Mouse (Mus musculus) forebrain, embryonic 16.5 days (tissue): ENCODE data around the gene Gpr180. TPM values are rescaled to one million over a fixed set of nuclear protein-coding genes. Genes with fewer than 3 reads are reported as not detected.
A peak's percentile ranks its signal among the peaks of the same experiment; 100 is the strongest.

ENCODE experiments used
- ATAC-seq: fragments of 200-750 bp; cut with Nextera tagmentation; 2 replicates; pipeline ENCODE4 v1.8.0; 2017; ENCODE audit warnings: mild to moderate bottlenecking, moderate library complexity
- H3K27ac ChIP-seq: fragments of 300-500 bp; sonication (generic); 2 replicates; pipeline ENCODE4 v1.5.1; 2014; ENCODE audit warnings: low read length, control low read depth
- H3K27me3 ChIP-seq: fragments of 300-500 bp; sonication (generic); replicated peaks from 2 replicates; pipeline ENCODE4 v1.6.1; 2014; ENCODE audit warnings: low read length; ENCODE audit not compliant: control insufficient read depth, insufficient read depth
- H3K36me3 ChIP-seq: fragments of 300-500 bp; sonication (generic); 2 replicates; pipeline ENCODE4 v1.6.1; 2014; ENCODE audit not compliant: control insufficient read depth, insufficient read depth
- H3K4me1 ChIP-seq: fragments of 300-500 bp; sonication (generic); replicated peaks from 2 replicates; pipeline ENCODE4 v1.6.1; 2014; ENCODE audit warnings: low read length; ENCODE audit not compliant: control insufficient read depth, insufficient read depth
- H3K4me2 ChIP-seq: fragments of 300-500 bp; sonication (generic); 2 replicates; pipeline ENCODE4 v1.6.1; 2014; ENCODE audit warnings: mild to moderate bottlenecking, low read length, control low read depth
- H3K4me3 ChIP-seq: fragments of 300-500 bp; sonication (generic); replicated peaks from 2 replicates; pipeline ENCODE4 v1.5.1; 2014; ENCODE audit warnings: mild to moderate bottlenecking, low read length, control low read depth
- H3K9ac ChIP-seq: fragments of 300-500 bp; sonication (generic); replicated peaks from 2 replicates; pipeline ENCODE4 v1.6.1; 2014; ENCODE audit warnings: low read depth, low read length, control low read depth
- H3K9me3 ChIP-seq: fragments of 300-500 bp; sonication (generic); 2 replicates; pipeline ENCODE4 v1.6.1; 2016; ENCODE audit warnings: low read length; ENCODE audit not compliant: control insufficient read depth
- WGBS: fragments of 180-500 bp; shearing (Covaris S2); extraction: QIAGEN DNeasy Blood & Tissue Kit; methylation state at CpG from one replicate; pipeline ENCODE4 v1.1.7; 2014; 5-methylcytosine and 5-hydroxymethylcytosine counted together
- polyA plus RNA-seq: library from polyadenylated mRNA; unstranded; fragments of >200 nt; fragmentation: Nextera tagmentation; extraction: Ambion mirVana; gene quantifications from 2 replicates; pipeline ENCODE4 v1.2.1, GENCODE M21; 2015

The Gpr180 gene
- polyA plus RNA-seq, 1 experiment from 2014 or later = 32.7 TPM

DNA sequence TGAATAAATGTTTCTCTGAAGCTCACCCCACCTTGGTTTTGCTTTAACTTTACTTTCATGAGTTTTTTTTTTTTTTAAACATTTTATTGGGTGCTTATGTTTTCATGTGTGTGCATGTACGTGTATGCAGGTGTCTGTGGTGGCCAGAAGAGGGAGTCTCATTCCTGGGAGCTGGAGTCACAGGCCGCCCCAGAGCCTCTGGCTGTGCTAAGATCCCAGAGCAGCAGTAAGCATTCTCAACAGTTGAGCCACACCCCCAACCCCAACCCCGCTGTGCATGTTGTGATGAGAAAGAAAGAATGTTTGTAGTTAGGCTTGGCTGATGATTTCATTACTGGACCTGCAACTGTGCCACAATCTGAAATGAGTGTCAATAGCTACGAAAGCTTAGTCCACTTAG, 31.8 kb downstream of the Gpr180 start:
- ATAC-seq = no peak
- Histone ChIP-seq H3K36me3 (no peaks in the 10 kb centered on the region), H3K27me3 (no peaks in the 10 kb centered on the region), H3K4me2 (no peak overlapping the region), H3K27ac (no peak overlapping the region), H3K9ac (no peak overlapping the region), H3K4me1 (no peaks in the 10 kb centered on the region), H3K4me3 (no peak overlapping the region), H3K9me3 (no peaks in the 10 kb centered on the region)
- 98% methylated on average over 4 of the region's 4 CpGs for WGBS

DNA sequence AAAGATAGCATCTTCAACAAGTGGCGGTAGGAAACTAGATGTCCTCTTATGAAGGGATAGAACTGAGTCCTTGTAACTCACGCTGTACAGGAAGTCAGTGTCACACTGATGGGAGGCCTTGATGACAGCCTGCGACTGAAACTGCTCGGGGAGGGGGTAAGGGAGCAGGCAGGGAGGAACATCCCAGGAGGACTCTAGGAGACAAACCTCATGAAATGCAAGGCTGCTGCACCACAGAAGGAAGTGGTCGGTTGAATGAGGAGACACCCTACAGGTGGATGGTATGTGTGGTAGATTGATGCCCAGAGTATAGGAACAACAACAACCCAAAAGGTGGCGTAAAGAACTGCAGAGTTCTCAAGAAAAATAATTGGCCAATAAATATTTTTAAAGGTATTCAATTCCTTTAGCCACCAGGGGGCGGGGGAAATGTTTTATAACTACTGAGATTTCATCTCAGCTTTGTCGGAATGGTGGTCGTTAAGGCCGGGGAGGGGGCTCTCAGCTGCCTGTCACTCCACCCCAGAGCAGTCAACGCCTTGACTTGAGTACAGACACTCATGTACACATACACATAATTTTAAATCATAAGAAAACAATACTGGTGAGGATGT, 36.7 kb downstream of the Gpr180 start:
- no peak for ATAC-seq
- Histone ChIP-seq H3K9ac (no peak overlapping the region), H3K4me2 (no peak overlapping the region), H3K27me3 (no peaks in the 10 kb centered on the region), H3K27ac (no peak overlapping the region), H3K4me3 (no peak overlapping the region), H3K9me3 (no peaks in the 10 kb centered on the region), H3K4me1 (no peaks in the 10 kb centered on the region), H3K36me3 (no peaks in the 10 kb centered on the region)
- WGBS = 68% methylated on average over 11 of the region's 11 CpGs

DNA sequence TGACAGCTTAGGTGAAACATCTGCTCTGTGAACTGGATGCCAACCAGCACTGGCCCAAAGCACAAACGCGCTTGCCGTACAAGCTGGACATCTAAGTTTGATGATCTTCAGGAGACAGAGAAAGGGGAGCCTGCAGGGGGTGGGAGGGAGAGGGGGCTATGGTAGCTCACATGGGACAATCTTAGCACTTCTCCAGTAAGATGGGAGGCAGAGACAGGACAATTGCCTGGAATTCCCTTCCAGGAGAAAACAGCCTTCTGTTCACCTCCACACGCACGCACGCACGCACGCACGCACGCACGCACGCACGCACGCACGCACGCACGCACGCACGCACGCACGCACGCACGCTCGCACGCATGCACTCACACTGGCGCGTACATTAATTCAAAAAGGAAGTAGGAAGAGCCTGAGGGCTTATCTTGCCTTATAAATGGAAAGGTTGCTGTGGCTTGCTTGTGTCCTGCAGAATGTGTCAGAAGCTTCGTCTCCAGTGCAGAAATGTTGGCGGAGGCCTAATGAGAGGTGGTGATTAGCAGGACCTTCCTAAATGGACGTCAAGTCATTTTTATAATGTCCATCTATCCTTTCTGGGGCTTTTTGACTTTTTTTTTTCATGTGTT, 38.2 kb downstream of the Gpr180 start:
- Histone ChIP-seq H3K27me3 (no peaks in the 10 kb centered on the region), H3K9me3 (no peaks in the 10 kb centered on the region), H3K4me3 (no peak overlapping the region), H3K4me1 (peaks cover 4% of the 10 kb centered on the region), H3K9ac (no peak overlapping the region), H3K36me3 (no peaks in the 10 kb centered on the region), H3K27ac (no peak overlapping the region), H3K4me2 (no peak overlapping the region)
- 88% methylated on average over 30 of the region's 30 CpGs for WGBS
- ATAC-seq = no peak

DNA sequence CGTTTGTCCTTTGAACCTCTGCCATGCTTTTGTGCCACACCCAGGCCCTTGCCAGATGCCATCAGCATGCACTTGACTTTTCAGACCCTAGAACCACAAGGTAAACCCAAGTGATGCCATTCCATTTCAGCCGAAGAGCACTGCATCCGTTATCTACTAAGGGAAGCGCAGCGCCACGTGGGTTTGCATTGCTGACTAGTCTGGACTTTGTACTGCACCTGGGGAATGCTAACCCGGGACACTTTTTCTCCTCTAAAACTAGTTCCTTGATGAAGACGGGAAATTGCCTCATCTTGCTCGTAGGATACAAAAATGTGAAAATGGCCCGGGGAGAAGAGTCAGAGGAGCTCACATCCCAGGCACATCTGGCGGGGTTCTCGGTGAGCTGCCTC, 38.7 kb downstream of the Gpr180 start:
- ATAC-seq = no peak
- Histone ChIP-seq H3K4me2 (no peak overlapping the region), H3K27ac (no peak overlapping the region), H3K9ac (no peak overlapping the region), H3K36me3 (no peaks in the 10 kb centered on the region), H3K27me3 (no peaks in the 10 kb centered on the region), H3K4me3 (no peak overlapping the region), H3K9me3 (no peaks in the 10 kb centered on the region), H3K4me1 (peaks cover 4% of the 10 kb centered on the region)
- WGBS = 90% methylated on average over 12 of the region's 12 CpGs

DNA sequence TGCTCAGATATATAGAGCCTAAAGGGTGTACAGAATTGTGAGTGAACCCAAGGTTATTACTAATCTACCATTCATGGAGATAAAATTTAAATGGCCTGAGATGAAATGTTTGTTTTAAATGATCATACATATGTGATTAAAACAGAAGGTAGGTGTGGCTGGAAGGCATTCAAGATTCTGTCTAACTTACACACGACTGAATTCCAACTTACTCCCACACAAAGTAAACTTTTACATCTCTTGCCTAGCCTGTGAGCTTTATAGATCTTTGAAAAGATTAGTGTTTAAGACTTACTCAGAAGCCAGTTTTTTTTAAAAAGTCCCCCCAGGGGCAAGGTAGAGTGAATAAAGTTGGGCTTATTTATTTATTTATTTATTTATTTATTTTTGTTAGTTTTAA, 42.3 kb downstream of the Gpr180 start:
- WGBS = 44% methylated on average over 1 of the region's 1 CpGs
- Histone ChIP-seq H3K4me1 (peaks cover 4% of the 10 kb centered on the region), H3K4me2 (no peak overlapping the region), H3K9me3 (no peaks in the 10 kb centered on the region), H3K36me3 (no peaks in the 10 kb centered on the region), H3K27me3 (no peaks in the 10 kb centered on the region), H3K9ac (no peak overlapping the region), H3K4me3 (no peak overlapping the region), H3K27ac (no peak overlapping the region)
- ATAC-seq = no peak

DNA sequence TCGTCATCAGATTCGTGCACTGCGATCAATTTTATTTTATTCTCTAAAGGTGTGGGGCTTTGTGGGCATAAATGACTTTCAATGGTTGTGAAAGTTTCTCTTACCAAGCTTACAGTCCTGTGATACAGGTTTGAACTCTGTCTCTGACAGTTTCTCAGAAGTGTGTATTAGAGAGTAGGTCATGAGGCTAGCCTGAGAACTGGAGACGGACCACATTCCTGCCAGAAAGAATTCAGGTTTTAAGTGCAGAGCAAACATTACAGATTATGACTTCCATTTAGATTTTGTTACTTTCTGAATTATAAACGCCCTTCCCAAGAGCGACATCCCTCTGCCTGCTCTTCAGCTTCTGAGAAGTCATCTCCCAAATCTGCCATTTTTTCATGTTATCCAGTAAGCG, 42.7 kb downstream of the Gpr180 start:
- Histone ChIP-seq H3K4me3 (peak overlapping the region; percentile 65), H3K4me2 (peak overlapping the region; percentile 64), H3K4me1 (peaks cover 4% of the 10 kb centered on the region), H3K9ac (peak overlapping the region; percentile 67), H3K9me3 (no peaks in the 10 kb centered on the region), H3K27ac (peak overlapping the region; percentile 39; the same call in 1 of the 2 replicates), H3K27me3 (no peaks in the 10 kb centered on the region), H3K36me3 (no peaks in the 10 kb centered on the region)
- 38% methylated on average over 7 of the region's 7 CpGs for WGBS
- peak; percentile 13 for ATAC-seq

DNA sequence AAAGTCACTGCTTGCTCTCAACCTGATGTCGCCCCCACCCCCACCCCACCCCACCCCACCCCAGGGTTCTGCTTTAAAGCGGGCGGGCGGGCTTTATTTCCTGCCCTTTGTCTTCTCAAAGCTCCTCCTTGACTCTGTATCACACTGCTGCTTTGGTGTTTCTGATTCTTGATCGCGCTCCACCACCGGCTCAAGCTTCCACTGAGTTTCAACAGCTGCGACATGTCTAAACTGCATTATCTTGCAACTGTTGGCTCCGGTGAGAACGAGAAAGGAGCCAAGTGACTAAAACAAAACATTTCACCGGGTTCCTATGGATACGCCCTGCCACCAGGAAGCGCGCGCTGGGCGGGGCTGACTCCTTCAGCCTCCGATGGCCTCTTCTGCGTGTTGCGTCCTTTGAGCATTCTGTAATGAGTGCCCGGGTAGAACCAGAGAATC, 43.2 kb downstream of the Gpr180 start:
- H3K36me3 ChIP-seq = no peaks in the 10 kb centered on the region
- no peaks in the 10 kb centered on the region for H3K27me3 ChIP-seq
- H3K4me2 ChIP-seq = peak overlapping the region; percentile 64
- ATAC-seq = peak; percentile 78
- H3K27ac ChIP-seq = peak overlapping the region; percentile 39
- H3K9ac ChIP-seq = peak overlapping the region; percentile 67
- peak overlapping the region; percentile 65 for H3K4me3 ChIP-seq
- H3K9me3 ChIP-seq = no peaks in the 10 kb centered on the region
- under 1% methylated on average over 20 of the region's 20 CpGs for WGBS
- H3K4me1 ChIP-seq = peaks cover 4% of the 10 kb centered on the region

DNA sequence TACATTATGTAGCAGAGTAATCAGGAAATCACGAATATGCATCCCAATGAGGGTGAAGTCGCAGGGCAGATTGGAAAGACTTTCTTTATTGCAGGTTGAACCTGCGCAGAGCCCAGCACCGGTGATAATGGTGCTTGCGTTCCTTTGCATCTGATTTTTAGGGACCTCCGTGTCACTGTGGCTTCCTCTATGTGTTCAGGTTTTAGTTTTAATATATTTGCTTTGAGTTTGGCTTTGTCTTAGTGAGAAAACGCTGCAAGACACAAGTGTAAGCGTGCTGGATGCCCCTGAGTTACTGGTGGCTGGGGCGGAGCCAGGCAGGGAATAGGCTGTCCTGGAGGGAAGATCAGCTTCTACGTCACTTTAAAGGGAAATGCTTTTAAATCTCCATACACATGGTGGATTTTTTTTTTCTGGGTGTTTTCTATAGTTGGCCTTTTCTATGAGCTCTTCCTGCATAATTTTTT, 43.8 kb downstream of the Gpr180 start:
- ATAC-seq = peak; percentile 91
- peak overlapping the region; percentile 65 for H3K4me3 ChIP-seq
- no peaks in the 10 kb centered on the region for H3K9me3 ChIP-seq
- H3K27ac ChIP-seq = peak overlapping the region; percentile 39
- peak overlapping the region; percentile 67 for H3K9ac ChIP-seq
- 3% methylated on average over 10 of the region's 10 CpGs for WGBS
- no peaks in the 10 kb centered on the region for H3K27me3 ChIP-seq
- no peaks in the 10 kb centered on the region for H3K36me3 ChIP-seq
- H3K4me2 ChIP-seq = peak overlapping the region; percentile 64
- H3K4me1 ChIP-seq = peaks cover 4% of the 10 kb centered on the region

DNA sequence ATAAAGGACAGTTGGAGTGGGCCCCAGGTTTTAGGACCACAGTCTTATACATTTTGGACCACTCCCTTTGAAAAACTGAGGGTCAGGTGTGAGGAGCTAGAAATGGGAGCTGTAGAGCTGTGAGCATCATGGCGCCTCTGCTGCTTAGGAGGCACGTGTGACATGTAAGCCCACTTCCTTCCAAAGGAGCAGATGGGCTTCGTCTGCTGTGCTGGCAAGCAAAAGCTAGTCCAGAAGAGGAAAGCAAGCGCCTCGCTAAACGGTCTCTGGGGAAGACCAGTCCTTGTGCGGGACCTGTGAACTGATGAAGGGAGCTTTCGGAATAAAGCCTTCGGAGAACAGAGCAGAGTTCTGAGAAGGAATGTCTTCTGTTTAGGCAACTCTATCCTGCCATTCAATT, 54.5 kb downstream of the Gpr180 start:
- Histone ChIP-seq H3K9ac (no peak overlapping the region), H3K36me3 (no peaks in the 10 kb centered on the region), H3K27me3 (peaks cover 9% of the 10 kb centered on the region), H3K27ac (no peak overlapping the region), H3K4me3 (no peak overlapping the region), H3K9me3 (no peaks in the 10 kb centered on the region), H3K4me1 (peaks cover 16% of the 10 kb centered on the region), H3K4me2 (no peak overlapping the region)
- peak; percentile 73 for ATAC-seq
- 67% methylated on average over 9 of the region's 9 CpGs for WGBS
